ENCODE assay signal across 11 mouse cellular contexts in the genomic region with DNA sequence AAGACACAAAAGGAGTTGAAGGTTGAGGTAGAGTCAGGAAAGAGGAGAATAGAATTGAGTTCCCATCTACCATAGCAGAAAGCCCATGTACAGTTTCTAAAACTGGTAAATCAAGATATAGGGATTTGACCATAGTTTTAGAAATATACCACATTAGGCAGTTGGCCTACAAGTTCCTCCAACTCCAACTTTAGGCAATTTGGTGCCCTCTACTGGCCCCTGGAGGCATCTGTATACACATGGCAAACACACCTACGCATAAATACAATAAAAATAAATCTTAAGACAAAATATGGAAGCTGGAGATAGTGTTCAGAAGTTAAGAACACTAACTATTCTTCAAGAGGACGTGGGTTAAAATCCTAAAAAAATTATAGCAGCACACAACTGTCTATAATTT. TPM values are rescaled to one million over a fixed set of nuclear protein-coding genes. Genes with fewer than 3 reads are reported as not detected.
DNase-seq lines count a peak whose midpoint lies in the region; ATAC-seq and TF ChIP-seq lines count a peak whose summit lies in the region.
"Had no signal": no experiment of that assay in that cellular context is flagged by ENCODE, and none has a peak within 500 bp of the region (broad histone marks: within the 10 kb centered on the region; RNA-seq: fewer than 3 reads in every experiment).

No protein-coding gene starts in this region.

- H3K4me1 ChIP-seq in hindbrain, embryonic 14.5 days (replicated peaks; ENCODE audit: control insufficient read depth, insufficient read depth, low read length), result no peaks in the 10 kb centered on the region
- no peaks in the 10 kb centered on the region for H3K4me1 ChIP-seq in hindbrain, embryonic 13.5 days (replicated peaks)
- peaks cover 7% of the 10 kb centered on the region; the same call in 1 of the 2 replicates for H3K4me1 ChIP-seq in midbrain, embryonic 10.5 days
- H3K4me1 ChIP-seq in midbrain, embryonic 11.5 days (ENCODE audit: control insufficient read depth, insufficient read depth, low read length), result no peaks in the 10 kb centered on the region
- no peaks in the 10 kb centered on the region for H3K4me1 ChIP-seq in MEL (ENCODE audit: control insufficient read depth in 1 of 2, insufficient read depth in 2 of 2, low read length in 2 of 2)

- TF ChIP-seq POLR2A in MEL (IDR thresholded peaks at IDR 0.05; ENCODE audit: control insufficient read depth in 1 of 2, insufficient read depth in 1 of 2, low read depth in 1 of 2, low read length in 2 of 2, poor library complexity in 1 of 2), result no peak

- H3K79me2 ChIP-seq in MEL (ENCODE audit: control insufficient read depth, insufficient read depth, low read length, poor library complexity), result no peaks in the 10 kb centered on the region

- no peak overlapping the region for H3K4me3 ChIP-seq in hindbrain, embryonic 14.5 days (replicated peaks; ENCODE audit: low read length)
- H3K4me3 ChIP-seq in hindbrain, embryonic 13.5 days, result no peak overlapping the region
- H3K4me3 ChIP-seq in midbrain, embryonic 10.5 days, result no peak overlapping the region
- H3K4me3 ChIP-seq in midbrain, embryonic 11.5 days (ENCODE audit: low read depth, low read length), result no peak overlapping the region
- H3K4me3 ChIP-seq in MEL (ENCODE audit: control insufficient read depth in 1 of 2, insufficient read depth in 1 of 2, low read depth in 2 of 2, low read length in 2 of 2), result no peak overlapping the region

- peak; percentile 35 to 54 (median 53) for TF ChIP-seq CTCF in MEL (IDR thresholded peaks at IDR 0.05 in 2 of 3, conservative IDR thresholded peaks at IDR 0.05 in 1 of 3; ENCODE audit: control insufficient read depth in 1 of 3, insufficient read depth in 1 of 3, low read depth in 2 of 3, low read length in 3 of 3, poor library complexity in 1 of 3, severe bottlenecking in 1 of 3)

- H3K27ac ChIP-seq in hindbrain, embryonic 14.5 days, result no peak overlapping the region
- no peak overlapping the region for H3K27ac ChIP-seq in hindbrain, embryonic 13.5 days
- no peak overlapping the region for H3K27ac ChIP-seq in midbrain, embryonic 10.5 days (replicated peaks)
- H3K27ac ChIP-seq in midbrain, embryonic 11.5 days (ENCODE audit: low read depth, low read length), result no peak overlapping the region
- no peak overlapping the region for H3K27ac ChIP-seq in MEL (ENCODE audit: control insufficient read depth, low read depth, low read length)

- WGBS in hindbrain, embryonic 14.5 days, result 82% methylated on average over 2 of the region's 2 CpGs
- WGBS in hindbrain, embryonic 13.5 days, result 73% methylated on average over 2 of the region's 2 CpGs
- WGBS in midbrain, embryonic 10.5 days, result 75% methylated on average over 2 of the region's 2 CpGs
- WGBS in midbrain, embryonic 11.5 days, result 72% methylated on average over 2 of the region's 2 CpGs

- no peak overlapping the region for H3K4me2 ChIP-seq in hindbrain, embryonic 14.5 days (replicated peaks)
- no peak overlapping the region for H3K4me2 ChIP-seq in hindbrain, embryonic 13.5 days
- H3K4me2 ChIP-seq in midbrain, embryonic 11.5 days, result no peak overlapping the region

- H3K9me3 ChIP-seq in hindbrain, embryonic 14.5 days (ENCODE audit: control insufficient read depth, low read length), result no peaks in the 10 kb centered on the region
- no peaks in the 10 kb centered on the region for H3K9me3 ChIP-seq in hindbrain, embryonic 13.5 days
- H3K9me3 ChIP-seq in midbrain, embryonic 10.5 days (replicated peaks), result no peaks in the 10 kb centered on the region
- H3K9me3 ChIP-seq in midbrain, embryonic 11.5 days (ENCODE audit: control insufficient read depth, low read length), result no peaks in the 10 kb centered on the region
- no peaks in the 10 kb centered on the region for H3K9me3 ChIP-seq in MEL (replicated peaks; ENCODE audit: insufficient read depth, low read length)

- no peak overlapping the region for H3K9ac ChIP-seq in hindbrain, embryonic 14.5 days
- no peak overlapping the region for H3K9ac ChIP-seq in hindbrain, embryonic 13.5 days
- no peak overlapping the region for H3K9ac ChIP-seq in midbrain, embryonic 11.5 days (ENCODE audit: low read length)
- H3K9ac ChIP-seq in MEL (ENCODE audit: control insufficient read depth, low read depth, low read length, poor library complexity, severe bottlenecking), result no peak overlapping the region

- TF ChIP-seq EP300 in MEL (IDR thresholded peaks at IDR 0.05; ENCODE audit: low read depth in 1 of 2, low read length in 2 of 2), result no peak

- no peaks in the 10 kb centered on the region for H3K36me3 ChIP-seq in hindbrain, embryonic 14.5 days (replicated peaks; ENCODE audit: control insufficient read depth, insufficient read depth)
- no peaks in the 10 kb centered on the region for H3K36me3 ChIP-seq in hindbrain, embryonic 13.5 days
- H3K36me3 ChIP-seq in midbrain, embryonic 10.5 days, result no peaks in the 10 kb centered on the region
- no peaks in the 10 kb centered on the region for H3K36me3 ChIP-seq in midbrain, embryonic 11.5 days (ENCODE audit: control insufficient read depth, insufficient read depth, low read length)
- no peaks in the 10 kb centered on the region for H3K36me3 ChIP-seq in MEL (ENCODE audit: control insufficient read depth in 1 of 2, insufficient read depth in 2 of 2, low read length in 2 of 2)

- no peak for ATAC-seq in hindbrain, embryonic 14.5 days (ENCODE audit: low FRiP score)
- no peak for ATAC-seq in hindbrain, embryonic 13.5 days (ENCODE audit: low FRiP score)
- no peak for ATAC-seq in midbrain, embryonic 11.5 days (ENCODE audit: low FRiP score)
- no peak for ATAC-seq in CD4-positive, CD25-positive, alpha-beta regulatory T cell, adult 4 months
- ATAC-seq in frontal cortex, adult (ENCODE audit: low TSS enrichment), result no peak

- TF ChIP-seq RAD21 in MEL (IDR thresholded peaks at IDR 0.05; ENCODE audit: low read depth, low read length), result peak; percentile 46

- peak; percentile 38 for DNase-seq in hindbrain, embryonic 14.5 days (ENCODE audit: low spot score)
- DNase-seq in midbrain, embryonic 10.5 days (ENCODE audit: low spot score), result peak; percentile 12
- DNase-seq in midbrain, embryonic 11.5 days (ENCODE audit: low spot score, missing footprints), result no peak
- peak; percentile 58 for DNase-seq in MEL (ENCODE audit: low read depth, low spot score)
- DNase-seq in induced T-regulatory cell, adult 2 months (ENCODE audit: low read depth), result peak; percentile 7
- DNase-seq: cerebellum, postnatal 25 days; heart, adult 18-20 months; right cerebral cortex, postnatal 25 days had no signal

- no peaks in the 10 kb centered on the region for H3K27me3 ChIP-seq in hindbrain, embryonic 14.5 days (ENCODE audit: control insufficient read depth, insufficient read depth, low read length)
- H3K27me3 ChIP-seq in hindbrain, embryonic 13.5 days, result no peaks in the 10 kb centered on the region
- no peaks in the 10 kb centered on the region for H3K27me3 ChIP-seq in midbrain, embryonic 10.5 days (ENCODE audit: low read depth, poor library complexity, severe bottlenecking)
- H3K27me3 ChIP-seq in midbrain, embryonic 11.5 days (ENCODE audit: control insufficient read depth, insufficient read depth, low read length), result no peaks in the 10 kb centered on the region
- peaks cover 2 to 14% of the 10 kb centered on the region in 2 experiments; a peak in 3 of 4 replicates for H3K27me3 ChIP-seq in MEL (ENCODE audit: control insufficient read depth in 1 of 2, insufficient read depth in 2 of 2, low read length in 2 of 2)

TF ChIP-seq in MEL, 35 proteins besides CTCF, POLR2A, EP300 and RAD21:
- TF ChIP-seq MAFK (IDR thresholded peaks at IDR 0.05; ENCODE audit: borderline replicate concordance, low read depth, low read length) (no peak), SMC3 (IDR thresholded peaks at IDR 0.05; ENCODE audit: low read depth, low read length) (peak; percentile 46)

RNA-seq across cellular contexts. Expression of gene Pknox2, which starts 19.7 kb away (rescaled TPM):
- polyA plus RNA-seq in hindbrain, embryonic 14.5 days (2014; fragmentation: Nextera tagmentation; extraction: Ambion mirVana), result 25.1 and 25.8 TPM in 2 replicates
- polyA plus RNA-seq in hindbrain, embryonic 13.5 days (2015; fragmentation: Nextera tagmentation; extraction: Ambion mirVana), result 39.5 and 44.7 TPM in 2 replicates
- polyA plus RNA-seq in midbrain, embryonic 10.5 days (2016; fragmentation: Nextera tagmentation; extraction: Ambion mirVana), result 41.5 and 45.0 TPM in 2 replicates
- polyA plus RNA-seq in midbrain, embryonic 11.5 days (2014; fragmentation: Nextera tagmentation; extraction: Ambion mirVana), result 20.2 and 20.3 TPM in 2 replicates
- not detected in 2 replicates for total RNA-seq in MEL (2012; rRNA removed)
- not detected for polyA plus RNA-seq in MEL (2012; ENCODE audit: insufficient read depth in 1 of 2, insufficient read length in 2 of 2, low read depth in 1 of 2, low replicate concordance in 2 of 2, missing spikeins in 1 of 2)
- not detected for polyA plus RNA-seq in CD4-positive, CD25-positive, alpha-beta regulatory T cell, adult 4 months (2017; shearing (Covaris generic))

RNA-seq across cellular contexts. Expression of gene Tmem218, which starts 41.1 kb away (rescaled TPM):
- polyA plus RNA-seq in hindbrain, embryonic 14.5 days (2014; fragmentation: Nextera tagmentation; extraction: Ambion mirVana), result 9.8 and 10.6 TPM in 2 replicates
- polyA plus RNA-seq in hindbrain, embryonic 13.5 days (2015; fragmentation: Nextera tagmentation; extraction: Ambion mirVana), result 10.9 and 11.1 TPM in 2 replicates
- polyA plus RNA-seq in midbrain, embryonic 10.5 days (2016; fragmentation: Nextera tagmentation; extraction: Ambion mirVana), result 16.7 and 19.2 TPM in 2 replicates
- polyA plus RNA-seq in midbrain, embryonic 11.5 days (2014; fragmentation: Nextera tagmentation; extraction: Ambion mirVana), result 17.3 and 19.2 TPM in 2 replicates
- 2.7 and 3.4 TPM in 2 replicates for total RNA-seq in MEL (2012; rRNA removed)
- 1 to 10 TPM in 1 of 2 experiments, not detected in 1; 4.7 TPM for polyA plus RNA-seq in MEL (2012; ENCODE audit: insufficient read depth in 1 of 2, insufficient read length in 2 of 2, low read depth in 1 of 2, low replicate concordance in 2 of 2, missing spikeins in 1 of 2)
- polyA plus RNA-seq in CD4-positive, CD25-positive, alpha-beta regulatory T cell, adult 4 months (2017; shearing (Covaris generic)), result 1 to 10 TPM; 3.4 to 4.4 TPM

Comparison
In these comparisons a context has a peak if more than half of its experiments do, and no peak if none do; other contexts are left out.
1. RNA of gene Pknox2, which starts 19.7 kb away (polyA plus RNA-seq): 39.5 to 44.7 TPM in hindbrain, embryonic 13.5 days, 41.5 to 45.0 TPM in midbrain, embryonic 10.5 days, 25.1 to 25.8 TPM in hindbrain, embryonic 14.5 days and 20.2 to 20.3 TPM in midbrain, embryonic 11.5 days; not detected in MEL and not detected in CD4-positive, CD25-positive, alpha-beta regulatory T cell, adult 4 months; every median in the first group is over 10 times any median in the second.